Mouse (Mus musculus): ENCODE measurements around the gene Olfr1115.
"Not testable (repeated sequence)": the region's sequence is repeated elsewhere in the genome, so short reads cannot be mapped to it uniquely, and the experiment has no call there.

The Olfr1115 gene

GRCm38 (mm10) chr2:87247713-87248112, at the start of gene Olfr1115:
TSS of gene Olfr1115 (plus strand) at chr2:87248013.
- DNase-seq (ENCODE audit: low spot score): no peak

- no peak for DNase-seq (ENCODE audit: low spot score)
These were observed 39.1 kb upstream of the Olfr1115 start, which contains the start of gene Olfr1113 for GRCm38 (mm10) chr2:87208670-87209069. TSS of gene Olfr1113 (plus strand) at chr2:87208970.

GRCm38 (mm10) chr2:87267234-87267633, 19.4 kb downstream of the Olfr1115 start, which contains the start of gene Olfr1116:
TSS of gene Olfr1116 (plus strand) at chr2:87267534.
- no peak for DNase-seq (ENCODE audit: low spot score)

DNA sequence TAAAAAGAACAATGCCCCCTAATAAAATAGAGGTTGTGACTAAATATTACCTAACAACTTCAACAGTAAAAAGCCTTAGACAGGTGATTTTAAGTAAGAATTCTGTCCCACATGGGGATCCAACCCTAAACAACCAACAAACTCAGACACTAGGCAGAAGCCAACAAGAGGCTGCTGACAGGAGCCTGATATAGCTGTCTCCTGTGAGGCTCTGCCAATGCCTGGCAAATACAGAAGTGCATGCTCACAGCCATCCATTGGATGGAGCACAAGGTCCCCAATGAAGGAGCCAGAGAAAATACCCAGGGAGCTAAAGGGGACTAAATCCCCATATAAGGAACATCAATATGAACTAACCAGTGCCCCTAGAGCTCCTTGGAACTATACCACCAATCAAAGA, 46.2 kb downstream of the Olfr1115 start:
- DNase-seq (ENCODE audit: low spot score): not testable (repeated sequence)
